Mouse (Mus musculus): ENCODE measurements around the gene Kat6b. TPM values are rescaled to one million over a fixed set of nuclear protein-coding genes. Genes with fewer than 3 reads are reported as not detected.

The Kat6b gene
- polyA plus RNA-seq, 1 experiment from 2014 or later: 19.6 TPM

DNA sequence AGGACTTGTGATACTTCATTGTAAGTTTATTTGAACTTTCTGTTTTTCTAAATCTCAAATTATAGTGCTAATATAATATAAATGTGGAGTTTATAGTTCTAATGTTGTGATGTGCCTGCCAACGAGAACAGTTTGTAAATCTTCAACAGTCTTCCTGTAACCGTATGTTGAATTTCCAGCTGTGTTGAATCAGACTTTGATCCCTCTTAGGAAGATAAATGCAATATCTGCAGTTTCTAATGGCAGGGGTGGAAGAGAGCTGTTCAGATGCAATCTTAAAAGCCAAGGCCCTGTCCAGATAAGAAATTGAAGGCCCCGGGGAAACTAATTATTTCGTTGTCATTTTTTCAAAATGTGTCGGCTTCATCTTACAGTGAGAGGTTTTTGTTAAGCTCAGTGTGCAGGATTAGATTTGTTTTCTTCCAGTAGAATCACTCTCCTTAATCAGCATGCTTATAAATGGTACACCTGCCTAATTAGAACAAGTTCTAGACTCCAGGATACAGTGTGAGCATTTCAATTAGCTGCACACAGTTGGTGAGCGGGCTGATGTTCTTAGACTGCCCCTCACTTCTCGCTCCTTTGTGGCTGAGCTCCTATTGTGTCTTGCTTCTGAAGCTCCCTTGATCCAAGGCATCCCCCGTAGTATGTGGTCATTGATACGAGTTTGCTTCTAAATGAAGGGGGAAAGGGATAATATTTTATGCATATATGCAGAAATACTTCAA, 118.4 kb downstream of the Kat6b start:
- no peak for DNase-seq (ENCODE audit: low spot score)
- Histone ChIP-seq H3K36me3 (peaks cover 9% of the 10 kb centered on the region), H3K27ac (no peak overlapping the region), H3K4me3 (no peak overlapping the region), H3K9me3 (replicated peaks) (no peaks in the 10 kb centered on the region), H3K4me1 (peaks cover 22% of the 10 kb centered on the region), H3K27me3 (ENCODE audit: low read depth, poor library complexity, severe bottlenecking) (no peaks in the 10 kb centered on the region)
- 69% methylated on average over 9 of the region's 9 CpGs for WGBS

DNA sequence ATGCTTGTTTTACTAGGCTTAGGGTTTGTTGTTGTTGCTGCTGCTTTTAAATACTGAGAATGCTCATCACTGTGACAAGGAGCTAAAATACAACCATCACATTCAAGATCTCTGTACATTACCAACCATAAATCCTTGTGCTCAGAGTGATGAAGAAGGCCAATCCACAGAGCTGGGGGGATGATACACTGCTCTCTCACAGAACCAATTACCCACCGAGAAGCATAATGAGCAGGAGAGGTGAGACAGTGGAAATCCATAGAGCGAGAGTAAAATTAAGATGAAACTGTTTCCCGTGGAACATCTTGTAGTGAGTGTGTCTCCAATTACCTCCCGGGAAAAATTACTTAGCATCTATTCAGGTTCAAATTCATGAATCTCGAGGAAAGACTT, 118.9 kb downstream of the Kat6b start:
- Histone ChIP-seq H3K4me3 (no peak overlapping the region), H3K9me3 (replicated peaks) (no peaks in the 10 kb centered on the region), H3K27me3 (ENCODE audit: low read depth, poor library complexity, severe bottlenecking) (no peaks in the 10 kb centered on the region), H3K4me1 (peaks cover 22% of the 10 kb centered on the region), H3K36me3 (peaks cover 9% of the 10 kb centered on the region), H3K27ac (no peak overlapping the region)
- 79% methylated on average over 5 of the region's 5 CpGs for WGBS
- no peak for DNase-seq (ENCODE audit: low spot score)

DNA sequence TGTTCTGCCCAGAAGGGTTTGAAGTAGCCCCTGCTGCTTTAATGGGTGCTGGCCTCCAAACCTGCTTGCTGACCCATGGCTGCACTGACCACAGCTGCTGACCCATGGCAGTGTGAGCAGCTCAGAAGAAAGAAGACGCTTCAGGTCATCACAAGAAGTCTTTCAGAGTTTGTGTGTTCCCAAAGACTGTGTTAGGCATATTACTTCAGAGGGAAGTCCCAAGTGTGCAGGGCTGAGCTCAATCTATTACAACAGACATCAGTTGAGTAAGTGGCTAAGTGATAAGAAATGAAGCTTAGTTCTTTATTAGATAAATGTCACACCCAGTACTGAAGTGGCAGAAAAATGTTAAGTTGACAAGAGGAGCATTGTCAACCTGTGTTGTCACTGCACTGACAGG, 119.4 kb downstream of the Kat6b start:
- H3K27me3 ChIP-seq (ENCODE audit: low read depth, poor library complexity, severe bottlenecking): no peaks in the 10 kb centered on the region
- no peaks in the 10 kb centered on the region for H3K9me3 ChIP-seq (replicated peaks)
- WGBS: 91% methylated on average over 1 of the region's 1 CpGs
- no peak overlapping the region for H3K4me3 ChIP-seq
- no peak for DNase-seq (ENCODE audit: low spot score)
- H3K27ac ChIP-seq: no peak overlapping the region
- H3K36me3 ChIP-seq: peaks cover 9% of the 10 kb centered on the region
- H3K4me1 ChIP-seq: peaks cover 22% of the 10 kb centered on the region

DNA sequence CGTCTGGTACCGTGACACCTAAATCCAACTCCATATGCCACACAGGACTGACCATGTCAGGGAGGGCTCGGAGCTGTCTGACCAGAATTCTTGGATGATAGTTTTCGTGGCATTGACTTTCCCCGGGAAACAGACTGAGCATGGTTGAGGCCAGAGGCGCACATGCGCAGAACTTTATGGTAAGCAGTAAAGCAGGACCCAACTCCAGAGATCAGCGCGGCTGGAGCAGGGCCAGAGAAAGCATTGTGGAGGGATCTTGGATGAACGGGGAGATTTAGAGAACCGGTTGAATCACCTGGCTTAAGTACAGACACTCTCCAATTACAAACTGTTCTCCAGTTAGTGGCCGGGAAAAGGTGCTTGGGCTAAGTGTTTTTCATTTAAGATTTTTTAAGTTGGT, 120.9 kb downstream of the Kat6b start:
- peaks cover 22% of the 10 kb centered on the region for H3K4me1 ChIP-seq
- H3K36me3 ChIP-seq: peaks cover 7% of the 10 kb centered on the region; the same call in 1 of the 2 replicates
- no peaks in the 10 kb centered on the region for H3K9me3 ChIP-seq (replicated peaks)
- WGBS: 86% methylated on average over 12 of the region's 12 CpGs
- no peaks in the 10 kb centered on the region for H3K27me3 ChIP-seq (ENCODE audit: low read depth, poor library complexity, severe bottlenecking)
- DNase-seq (ENCODE audit: low spot score): no peak
- no peak overlapping the region for H3K4me3 ChIP-seq
- H3K27ac ChIP-seq: no peak overlapping the region

DNA sequence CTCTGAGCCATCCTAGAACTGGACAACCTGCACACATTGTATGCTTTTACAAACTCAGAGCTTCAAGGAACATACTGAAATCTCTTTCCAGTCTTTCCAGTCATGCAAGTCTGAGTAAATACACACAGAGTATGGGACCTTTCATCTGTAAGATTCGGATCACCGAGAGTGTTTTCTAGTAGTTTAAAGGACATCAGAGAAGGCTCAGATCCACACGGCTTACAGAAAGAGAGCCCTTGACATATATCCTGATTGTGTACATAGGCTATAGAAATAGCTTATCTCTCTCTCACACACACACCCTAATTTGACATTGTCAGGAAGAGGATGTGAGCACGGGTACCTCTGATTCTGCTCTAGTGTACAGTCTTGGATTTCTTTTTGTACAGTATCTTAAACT, 121.7 kb downstream of the Kat6b start:
- peaks cover 27% of the 10 kb centered on the region for H3K4me1 ChIP-seq
- no peaks in the 10 kb centered on the region for H3K27me3 ChIP-seq (ENCODE audit: low read depth, poor library complexity, severe bottlenecking)
- 87% methylated on average over 4 of the region's 4 CpGs for WGBS
- no peak overlapping the region for H3K4me3 ChIP-seq
- H3K27ac ChIP-seq: no peak overlapping the region
- 0 out of 2 replicates have a peak, but pooled peaks cover 4% of the 10 kb centered on the region for H3K36me3 ChIP-seq
- no peaks in the 10 kb centered on the region for H3K9me3 ChIP-seq (replicated peaks)
- no peak for DNase-seq (ENCODE audit: low spot score)

DNA sequence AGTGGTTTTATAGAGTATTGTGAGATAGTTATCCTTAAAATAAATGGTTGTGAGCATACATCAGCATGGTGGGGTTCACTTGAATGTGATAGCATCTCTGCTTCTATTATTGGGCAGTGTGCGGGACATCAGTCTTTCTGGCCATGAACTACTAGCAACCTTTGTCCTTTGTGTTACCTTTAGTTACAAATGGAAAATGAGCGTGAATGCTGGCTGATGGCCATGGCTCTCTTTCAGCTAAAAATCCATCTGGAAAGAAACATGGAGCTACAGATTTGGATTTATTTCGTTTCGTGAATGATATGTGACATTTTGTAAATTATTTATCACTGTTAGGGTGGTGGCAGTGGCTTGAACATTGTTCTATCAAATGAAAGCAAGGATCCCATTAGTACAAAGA, 126.5 kb downstream of the Kat6b start:
- H3K4me1 ChIP-seq: peaks cover 27% of the 10 kb centered on the region
- no peaks in the 10 kb centered on the region for H3K27me3 ChIP-seq (ENCODE audit: low read depth, poor library complexity, severe bottlenecking)
- H3K4me3 ChIP-seq: no peak overlapping the region
- DNase-seq (ENCODE audit: low spot score): no peak
- peaks cover 11% of the 10 kb centered on the region for H3K36me3 ChIP-seq
- WGBS: 78% methylated on average over 4 of the region's 4 CpGs
- H3K9me3 ChIP-seq (replicated peaks): no peaks in the 10 kb centered on the region
- no peak overlapping the region for H3K27ac ChIP-seq

DNA sequence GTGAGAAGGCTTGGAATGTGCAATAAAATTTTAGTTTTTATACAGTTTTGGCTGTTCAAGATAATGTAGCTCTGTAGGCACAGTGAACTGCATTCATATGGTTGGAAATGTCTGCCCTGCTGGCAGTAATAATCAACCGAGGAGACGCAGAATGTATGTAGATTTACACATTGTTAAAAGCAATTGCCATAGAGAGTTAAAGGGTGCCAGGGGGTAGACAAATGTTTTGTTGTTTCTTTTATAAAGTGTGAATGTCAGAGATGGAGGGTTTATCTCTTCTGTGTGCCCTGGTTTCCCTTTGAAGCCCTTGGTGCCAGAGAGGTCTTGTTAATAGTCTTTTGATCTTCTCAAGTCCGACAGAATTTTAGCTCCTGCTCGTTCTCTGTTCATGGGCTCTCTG, 127.7 kb downstream of the Kat6b start:
- Histone ChIP-seq H3K9me3 (replicated peaks) (no peaks in the 10 kb centered on the region), H3K4me3 (no peak overlapping the region), H3K27ac (no peak overlapping the region), H3K36me3 (peaks cover 12% of the 10 kb centered on the region), H3K4me1 (peaks cover 27% of the 10 kb centered on the region), H3K27me3 (ENCODE audit: low read depth, poor library complexity, severe bottlenecking) (no peaks in the 10 kb centered on the region)
- no peak for DNase-seq (ENCODE audit: low spot score)
- 16% methylated on average over 4 of the region's 4 CpGs for WGBS

DNA sequence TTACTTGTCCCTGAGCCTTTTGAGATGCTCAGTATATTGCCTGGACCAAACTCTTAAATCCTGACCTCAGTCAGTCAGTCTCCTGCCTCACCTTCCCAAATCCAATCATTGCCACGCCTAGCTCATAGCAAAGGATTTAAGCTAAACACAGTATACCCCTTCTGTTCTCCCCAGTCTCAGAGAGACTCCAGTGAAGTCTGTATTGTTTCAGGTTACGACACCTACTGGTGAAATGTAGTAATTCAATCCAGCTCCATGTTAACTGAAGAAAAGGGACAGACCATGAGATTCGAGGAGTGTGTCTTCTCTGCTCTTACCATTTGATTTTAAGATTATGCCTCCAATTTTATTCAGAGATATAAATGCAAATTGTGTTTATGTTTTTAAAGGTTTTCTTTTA, 129.0 kb downstream of the Kat6b start:
- no peak for DNase-seq (ENCODE audit: low spot score)
- no peak overlapping the region for H3K27ac ChIP-seq
- 19% methylated on average over 3 of the region's 3 CpGs for WGBS
- peaks cover 14% of the 10 kb centered on the region for H3K36me3 ChIP-seq
- no peak overlapping the region for H3K4me3 ChIP-seq
- no peaks in the 10 kb centered on the region for H3K9me3 ChIP-seq (replicated peaks)
- H3K27me3 ChIP-seq (ENCODE audit: low read depth, poor library complexity, severe bottlenecking): no peaks in the 10 kb centered on the region
- H3K4me1 ChIP-seq: peaks cover 27% of the 10 kb centered on the region

DNA sequence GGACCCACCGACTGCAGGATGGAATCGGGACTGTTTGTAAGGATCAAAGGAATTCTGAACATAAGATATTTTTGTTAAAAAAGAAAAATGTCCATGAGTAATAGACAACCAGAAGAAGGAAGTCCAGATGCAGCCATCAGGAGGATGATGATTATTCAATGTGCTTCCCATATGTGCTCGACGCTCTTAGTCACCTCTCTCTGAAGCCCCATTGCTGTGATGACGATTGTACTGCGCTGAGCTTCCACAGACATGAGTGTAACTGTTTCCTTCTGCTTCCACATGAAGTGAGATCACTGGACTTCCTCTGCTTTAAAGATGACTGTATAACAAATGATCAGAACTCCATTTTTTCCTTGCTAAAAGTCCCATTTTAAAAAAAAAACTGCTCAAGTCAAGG, 131.8 kb downstream of the Kat6b start:
- Histone ChIP-seq H3K27ac (no peak overlapping the region), H3K4me1 (peaks cover 21% of the 10 kb centered on the region), H3K36me3 (peaks cover 10% of the 10 kb centered on the region), H3K4me3 (no peak overlapping the region), H3K27me3 (ENCODE audit: low read depth, poor library complexity, severe bottlenecking) (no peaks in the 10 kb centered on the region), H3K9me3 (replicated peaks) (no peaks in the 10 kb centered on the region)
- WGBS: 94% methylated on average over 6 of the region's 6 CpGs
- DNase-seq (ENCODE audit: low spot score): no peak

DNA sequence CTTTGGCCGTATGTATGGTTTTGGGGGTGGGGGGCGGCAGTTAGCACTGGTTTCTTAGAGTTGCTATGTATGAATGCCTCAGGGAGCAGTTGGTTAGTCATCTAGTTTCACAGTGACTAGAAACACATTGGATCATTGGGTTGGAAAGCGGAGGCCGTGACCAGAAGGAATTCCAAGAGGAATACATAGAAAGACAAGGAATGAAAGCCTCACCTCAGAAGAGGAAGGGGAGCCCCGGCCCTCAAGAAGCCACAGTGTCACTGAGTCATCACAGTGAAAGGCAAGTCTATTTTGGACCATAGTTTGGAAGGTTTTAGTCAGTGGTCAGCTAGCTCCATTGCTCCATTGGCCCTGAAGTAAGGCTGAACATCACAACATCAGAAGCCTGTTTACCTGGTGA, 132.9 kb downstream of the Kat6b start:
- DNase-seq (ENCODE audit: low spot score): no peak
- H3K27ac ChIP-seq: no peak overlapping the region

DNA sequence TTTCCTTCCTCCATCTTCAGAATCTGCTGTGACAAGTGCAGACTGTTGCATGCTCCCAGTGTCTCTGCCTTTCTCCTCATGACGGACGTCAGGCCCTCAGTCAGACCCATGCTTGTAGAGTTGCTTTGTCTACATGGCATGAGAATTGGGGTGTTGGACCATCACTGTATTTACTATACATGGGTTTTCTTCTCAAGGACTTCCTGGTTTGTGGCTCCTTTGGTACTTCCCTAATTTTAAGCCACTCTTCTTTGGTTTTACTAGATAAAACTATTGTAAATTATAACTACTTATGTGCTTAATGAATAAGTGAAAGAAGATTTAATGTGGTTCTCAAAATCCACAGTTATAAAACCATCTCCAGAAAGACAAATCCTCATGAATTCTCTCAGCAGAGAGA, 134.6 kb downstream of the Kat6b start:
- no peaks in the 10 kb centered on the region for H3K27me3 ChIP-seq (ENCODE audit: low read depth, poor library complexity, severe bottlenecking)
- H3K4me1 ChIP-seq: no peaks in the 10 kb centered on the region; the same call in 1 of the 2 replicates
- DNase-seq (ENCODE audit: low spot score): no peak
- 87% methylated on average over 2 of the region's 2 CpGs for WGBS
- peaks cover 27% of the 10 kb centered on the region for H3K36me3 ChIP-seq
- H3K4me3 ChIP-seq: no peak overlapping the region
- no peaks in the 10 kb centered on the region for H3K9me3 ChIP-seq (replicated peaks)
- H3K27ac ChIP-seq: no peak overlapping the region

More for the DNA sequence above, 132.9 kb downstream of the Kat6b start:
- Histone ChIP-seq H3K4me1 (peaks cover 10% of the 10 kb centered on the region), H3K27me3 (ENCODE audit: low read depth, poor library complexity, severe bottlenecking) (no peaks in the 10 kb centered on the region), H3K9me3 (replicated peaks) (no peaks in the 10 kb centered on the region), H3K36me3 (peaks cover 17% of the 10 kb centered on the region), H3K4me3 (no peak overlapping the region)
- WGBS: 91% methylated on average over 5 of the region's 5 CpGs

DNA sequence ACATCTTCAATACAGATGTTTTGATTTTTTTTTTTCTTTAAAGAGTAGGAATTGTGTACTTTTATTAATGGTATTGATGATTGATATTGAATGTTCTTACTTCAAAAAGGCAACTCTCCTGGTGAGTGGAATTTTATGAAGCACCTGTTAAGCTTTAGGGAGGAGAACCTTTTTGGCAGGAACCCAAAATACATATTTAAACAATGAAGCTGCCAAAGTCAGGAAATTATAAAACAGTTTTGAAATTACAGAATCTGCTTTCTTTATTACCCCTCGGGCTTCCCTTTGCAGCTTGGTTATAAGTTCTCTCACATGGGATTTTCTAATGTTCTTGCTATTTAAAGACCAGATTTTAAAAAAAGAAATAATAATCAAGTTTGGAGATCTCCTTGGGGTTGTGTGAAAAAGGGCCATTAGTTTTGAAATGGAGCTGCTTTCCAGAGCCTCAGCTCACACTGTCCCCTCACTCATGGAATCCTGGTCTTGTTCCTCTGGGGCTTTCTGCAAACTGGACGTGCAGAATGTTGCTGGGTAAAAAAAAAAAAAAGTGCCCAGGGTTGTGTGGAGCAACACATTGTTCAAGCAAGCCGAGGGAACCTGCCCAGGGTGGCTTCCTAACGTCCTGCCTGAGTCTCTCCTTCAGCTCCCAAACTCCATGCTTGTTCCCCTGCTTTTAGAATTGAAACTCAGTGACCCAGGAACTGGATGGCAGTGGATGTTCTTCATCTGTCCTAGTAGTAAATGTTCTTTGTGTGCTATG, 136.2 kb downstream of the Kat6b start:
- 78% methylated on average over 4 of the region's 4 CpGs for WGBS
- Histone ChIP-seq H3K27me3 (ENCODE audit: low read depth, poor library complexity, severe bottlenecking) (no peaks in the 10 kb centered on the region), H3K9me3 (replicated peaks) (no peaks in the 10 kb centered on the region), H3K4me1 (no peaks in the 10 kb centered on the region; the same call in 1 of the 2 replicates), H3K36me3 (peaks cover 25% of the 10 kb centered on the region), H3K4me3 (no peak overlapping the region), H3K27ac (no peak overlapping the region)
- no peak for DNase-seq (ENCODE audit: low spot score)

DNA sequence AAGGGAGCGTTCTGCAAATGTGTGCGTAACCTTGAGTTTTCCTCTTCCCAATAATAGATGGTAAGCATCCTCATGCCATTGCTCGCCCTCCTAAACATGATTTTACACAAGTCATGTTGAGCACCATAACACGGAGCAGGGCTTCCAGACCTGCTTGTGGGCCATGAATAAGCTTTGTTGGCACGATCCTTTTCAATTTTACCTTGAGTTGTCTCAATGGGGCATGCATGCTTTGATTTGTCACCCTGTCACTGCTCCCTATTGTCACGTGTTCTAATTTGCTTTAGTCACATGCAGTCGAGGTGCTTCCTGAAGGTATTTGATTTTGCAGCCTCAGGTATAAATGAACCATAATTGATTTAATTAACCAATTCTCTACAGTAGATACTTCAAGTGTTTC, 138.7 kb downstream of the Kat6b start:
- no peaks in the 10 kb centered on the region for H3K9me3 ChIP-seq (replicated peaks)
- H3K27me3 ChIP-seq (ENCODE audit: low read depth, poor library complexity, severe bottlenecking): no peaks in the 10 kb centered on the region
- peaks cover 35% of the 10 kb centered on the region for H3K36me3 ChIP-seq
- no peaks in the 10 kb centered on the region; the same call in 1 of the 2 replicates for H3K4me1 ChIP-seq
- no peak overlapping the region for H3K4me3 ChIP-seq
- 94% methylated on average over 7 of the region's 7 CpGs for WGBS
- no peak for DNase-seq (ENCODE audit: low spot score)
- H3K27ac ChIP-seq: no peak overlapping the region

Data from limb, embryonic 10.5 days (tissue).